ENCODE assay signal across 8 mouse cellular contexts in the genomic region with DNA sequence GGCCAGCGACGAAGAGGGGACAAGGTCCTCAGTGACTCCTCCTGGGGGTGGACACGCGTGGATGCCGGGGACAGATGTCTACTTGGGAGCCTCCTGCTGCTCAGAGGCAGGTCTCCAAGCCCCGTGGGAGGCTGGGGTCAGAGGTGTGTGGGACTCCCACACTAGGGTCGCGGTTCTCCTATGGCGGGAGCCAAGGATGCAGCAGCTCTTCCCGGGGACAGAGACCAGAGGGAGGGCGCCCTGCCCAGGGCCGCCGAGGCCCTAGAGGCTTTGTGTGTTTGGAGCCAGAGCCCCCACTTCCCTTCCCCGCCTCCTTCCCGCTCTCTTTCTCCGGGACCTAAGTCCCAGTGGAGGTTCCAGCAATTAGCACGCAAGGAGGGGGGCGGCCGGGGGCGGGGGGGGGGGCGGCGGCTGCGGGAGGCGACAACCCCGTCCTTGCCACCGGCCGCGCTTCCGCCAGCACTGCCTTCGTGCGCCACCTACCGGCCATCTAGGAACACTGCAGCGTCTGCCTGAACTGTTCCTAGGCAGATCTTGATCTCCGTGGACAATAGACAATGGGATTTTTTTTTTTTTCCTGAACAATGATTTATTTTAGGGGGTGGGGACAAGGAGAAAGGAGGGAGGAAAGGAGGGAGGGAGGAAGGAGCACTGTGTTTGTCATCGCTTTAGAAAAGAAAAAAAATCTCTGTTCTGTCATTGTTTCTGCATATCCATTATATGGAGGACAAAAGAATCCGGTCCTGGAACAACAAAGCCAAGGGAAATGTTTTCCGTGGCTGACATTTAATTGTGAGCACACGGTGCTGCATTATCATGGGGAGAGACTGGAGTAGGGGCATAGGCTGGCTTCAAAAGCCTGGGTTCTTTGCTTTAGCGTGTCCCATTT.
DNase-seq lines count a peak whose midpoint lies in the region; ATAC-seq lines count a peak whose summit lies in the region.

No protein-coding gene starts in this region.

- H3K4me2 ChIP-seq in liver, embryonic 11.5 days, result peak overlapping the region; percentile 74

- H3K4me3 ChIP-seq in embryonic facial prominence, embryonic 10.5 days, result peak overlapping the region; percentile 63
- peak overlapping the region; percentile 68 for H3K4me3 ChIP-seq in heart, embryonic 10.5 days
- peak overlapping the region; percentile 47 for H3K4me3 ChIP-seq in liver, embryonic 11.5 days (ENCODE audit: low read depth, low read length)

- peak; percentile 67 for DNase-seq in 3134 (ENCODE audit: extremely low read depth, insufficient read length, low spot score)
- peak; percentile 86 for DNase-seq in adrenal gland, postnatal 25 days
- peak; percentile 91 for DNase-seq in embryonic facial prominence, embryonic 10.5 days (ENCODE audit: low spot score)
- DNase-seq in heart, embryonic 10.5 days (ENCODE audit: low spot score), result peak; percentile 92
- DNase-seq in kidney, adult 9 months, result peak; percentile 65
- peak; percentile 74 for DNase-seq in liver, embryonic 11.5 days (ENCODE audit: low spot score)
- DNase-seq in spleen, postnatal 14 days (ENCODE audit: low spot score in 2 of 2), result peak; percentile 29 to 60

- 5% methylated on average over 39 of the region's 39 CpGs for WGBS in embryonic facial prominence, embryonic 10.5 days
- 7% methylated on average over 30 of the region's 39 CpGs for WGBS in heart, embryonic 10.5 days
- WGBS in liver, embryonic 11.5 days, result 6% methylated on average over 37 of the region's 39 CpGs

- peaks cover 33% of the 10 kb centered on the region for H3K4me1 ChIP-seq in embryonic facial prominence, embryonic 10.5 days
- peaks cover 40% of the 10 kb centered on the region for H3K4me1 ChIP-seq in heart, embryonic 10.5 days
- H3K4me1 ChIP-seq in liver, embryonic 11.5 days (replicated peaks; ENCODE audit: control insufficient read depth, insufficient read depth, low read length), result peaks cover 13% of the 10 kb centered on the region; the same call in 1 of the 2 replicates

- H3K27ac ChIP-seq in embryonic facial prominence, embryonic 10.5 days (replicated peaks), result peak overlapping the region; percentile 95
- H3K27ac ChIP-seq in heart, embryonic 10.5 days, result peak overlapping the region; percentile 95
- H3K27ac ChIP-seq in liver, embryonic 11.5 days (ENCODE audit: low read depth, low read length), result no peak overlapping the region

- 0 out of 2 replicates have a peak, but pooled peaks cover 11% of the 10 kb centered on the region for H3K27me3 ChIP-seq in embryonic facial prominence, embryonic 10.5 days (replicated peaks; ENCODE audit: low read depth, poor library complexity, severe bottlenecking)
- no peaks in the 10 kb centered on the region for H3K27me3 ChIP-seq in heart, embryonic 10.5 days (ENCODE audit: insufficient read depth, poor library complexity, severe bottlenecking)
- peaks cover 11% of the 10 kb centered on the region; the same call in 1 of the 2 replicates for H3K27me3 ChIP-seq in liver, embryonic 11.5 days (replicated peaks; ENCODE audit: control insufficient read depth, insufficient read depth, low read length)

- H3K9me3 ChIP-seq in embryonic facial prominence, embryonic 10.5 days, result no peaks in the 10 kb centered on the region
- H3K9me3 ChIP-seq in heart, embryonic 10.5 days, result no peaks in the 10 kb centered on the region
- H3K9me3 ChIP-seq in liver, embryonic 11.5 days (ENCODE audit: control insufficient read depth, low read length), result no peaks in the 10 kb centered on the region

- peak; percentile 45; the same call in 1 of the 2 replicates for ATAC-seq in liver, embryonic 11.5 days (replicated peaks; ENCODE audit: low FRiP score)
- ATAC-seq in monocyte, adult 5-6 weeks (replicated peaks; ENCODE audit: insufficient number of reproducible peaks, low FRiP score, low TSS enrichment, poor library complexity, severe bottlenecking), result peak; percentile 63; the same call in 1 of the 2 replicates

- H3K36me3 ChIP-seq in embryonic facial prominence, embryonic 10.5 days (replicated peaks), result no peaks in the 10 kb centered on the region
- H3K36me3 ChIP-seq in heart, embryonic 10.5 days, result no peaks in the 10 kb centered on the region
- no peaks in the 10 kb centered on the region for H3K36me3 ChIP-seq in liver, embryonic 11.5 days (ENCODE audit: control insufficient read depth, insufficient read depth, low read length)

- peak overlapping the region; percentile 60 for H3K9ac ChIP-seq in liver, embryonic 11.5 days (ENCODE audit: low read depth, low read length)
